Mouse (Mus musculus) limb, embryonic 13.5 days (tissue): ENCODE results near the gene Arhgef3. TPM values are rescaled to one million over a fixed set of nuclear protein-coding genes. Genes with fewer than 3 reads are reported as not detected.

ENCODE experiments used
- ATAC-seq: fragments of 200-750 bp; cut with Nextera tagmentation; 2 replicates; pipeline ENCODE4 v1.8.0; 2017; ENCODE audit warnings: low read depth, moderate number of reproducible peaks, moderate TSS enrichment; ENCODE audit not compliant: low FRiP score
- H3K27ac ChIP-seq: fragments of 300-500 bp; sonication (generic); 2 replicates; pipeline ENCODE4 v1.5.1; 2015; ENCODE audit warnings: inconsistent platforms, mild to moderate bottlenecking, moderate library complexity
- H3K27me3 ChIP-seq: fragments of 300-500 bp; sonication (generic); 2 replicates; pipeline ENCODE4 v1.6.1; 2015; ENCODE audit warnings: mild to moderate bottlenecking, inconsistent platforms
- H3K36me3 ChIP-seq: fragments of 300-500 bp; sonication (generic); 2 replicates; pipeline ENCODE4 v1.6.1; 2015; ENCODE audit warnings: inconsistent platforms, mild to moderate bottlenecking, moderate library complexity
- H3K4me1 ChIP-seq: fragments of 300-500 bp; sonication (generic); 2 replicates; pipeline ENCODE4 v1.6.1; 2015; ENCODE audit warnings: inconsistent platforms
- H3K4me2 ChIP-seq: fragments of 300-500 bp; sonication (generic); replicated peaks from 2 replicates; pipeline ENCODE4 v1.6.1; 2015; ENCODE audit warnings: inconsistent platforms, mild to moderate bottlenecking, moderate library complexity
- H3K4me3 ChIP-seq: fragments of 300-500 bp; sonication (generic); 2 replicates; pipeline ENCODE4 v1.5.1; 2015; ENCODE audit warnings: moderate library complexity, mild to moderate bottlenecking, inconsistent platforms
- H3K9ac ChIP-seq: fragments of 300-500 bp; sonication (generic); 2 replicates; pipeline ENCODE4 v1.6.1; 2015; ENCODE audit warnings: mild to moderate bottlenecking, inconsistent platforms
- H3K9me3 ChIP-seq: fragments of 300-500 bp; sonication (generic); 2 replicates; pipeline ENCODE4 v1.6.1; 2016; ENCODE audit warnings: inconsistent platforms
- WGBS: fragments of 180-500 bp; shearing (Covaris S2); methylation state at CpG from one replicate; pipeline ENCODE4 v1.1.7; 2015; 5-methylcytosine and 5-hydroxymethylcytosine counted together
- polyA plus RNA-seq: library from polyadenylated mRNA; unstranded; fragments of >200 nt; fragmentation: Nextera tagmentation; extraction: Ambion mirVana; gene quantifications from 2 replicates; pipeline ENCODE4 v1.2.1, GENCODE M21; 2015

Arhgef3 gene
- polyA plus RNA-seq, 1 experiment from 2014 or later, result 24.1 TPM

- Histone ChIP-seq H3K27ac (peak overlapping the region; percentile 84), H3K9me3 (no peaks in the 10 kb centered on the region), H3K27me3 (no peaks in the 10 kb centered on the region), H3K36me3 (no peaks in the 10 kb centered on the region), H3K4me1 (peaks cover 56% of the 10 kb centered on the region), H3K4me2 (peak overlapping the region; percentile 39), H3K4me3 (no peak overlapping the region), H3K9ac (no peak overlapping the region)
- WGBS, result 30% methylated on average over 5 of the region's 5 CpGs
- ATAC-seq, result peak; percentile 4; the same call in 1 of the 2 replicates
Observed at GRCm38 (mm10) chr14:27351051-27351475, 236.4 kb downstream of the Arhgef3 start.

DNA sequence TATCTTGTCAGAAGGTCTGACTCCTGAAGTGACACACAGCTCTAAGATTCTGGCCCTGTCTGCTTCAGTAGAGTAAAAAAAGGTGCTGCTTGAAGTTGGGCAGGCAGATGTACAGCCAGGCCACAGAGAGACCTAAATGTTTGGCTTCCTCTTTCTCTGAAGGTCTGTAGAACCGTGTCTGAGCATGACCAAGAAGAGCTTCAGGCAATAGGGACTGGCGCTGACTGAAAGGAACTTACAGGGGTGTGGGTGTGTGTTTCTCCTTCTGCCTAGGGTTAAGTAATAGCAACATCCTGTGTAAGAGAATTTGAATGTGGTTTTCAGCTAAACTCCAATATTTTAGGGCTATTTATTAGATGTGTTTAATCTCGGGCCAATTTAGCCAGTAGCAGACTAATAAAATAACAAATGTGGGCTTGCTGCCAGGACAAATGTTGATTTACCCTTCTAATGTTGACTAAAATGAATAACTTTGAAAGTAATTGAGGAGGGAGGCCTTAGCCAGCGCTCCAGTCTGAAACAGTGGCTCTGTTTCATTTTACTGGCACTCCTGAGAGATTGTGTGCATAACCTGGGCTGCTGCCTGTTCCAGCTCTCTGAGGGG is 236.9 kb downstream of the Arhgef3 start:
- peak overlapping the region; percentile 41 for H3K4me2 ChIP-seq
- H3K27me3 ChIP-seq, result no peaks in the 10 kb centered on the region
- H3K9me3 ChIP-seq, result no peaks in the 10 kb centered on the region
- H3K9ac ChIP-seq, result no peak overlapping the region
- H3K36me3 ChIP-seq, result no peaks in the 10 kb centered on the region
- WGBS, result 10% methylated on average over 4 of the region's 4 CpGs
- peak overlapping the region; percentile 84 for H3K27ac ChIP-seq
- H3K4me3 ChIP-seq, result no peak overlapping the region
- H3K4me1 ChIP-seq, result peaks cover 61% of the 10 kb centered on the region
- ATAC-seq, result peak; percentile 90

DNA sequence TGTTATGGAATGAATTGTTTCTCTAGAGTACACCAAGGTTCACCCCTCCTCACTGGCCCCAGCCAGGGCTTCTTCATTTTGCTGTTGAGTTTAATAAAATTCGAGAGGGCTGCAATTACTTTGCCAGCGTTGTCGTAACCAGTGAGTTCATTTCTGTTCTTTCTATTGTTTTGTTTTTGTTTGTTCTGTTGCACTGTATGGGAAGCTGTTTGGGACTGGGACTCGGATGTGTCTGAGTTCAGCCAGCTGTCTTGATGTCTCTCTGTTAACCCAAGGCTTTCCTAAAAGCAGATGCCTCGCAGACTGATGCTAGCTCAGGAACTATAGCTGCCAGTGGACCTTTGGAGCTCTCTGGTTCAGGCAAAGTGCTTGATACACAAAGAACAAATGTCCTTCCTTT is 237.8 kb downstream of the Arhgef3 start:
- Histone ChIP-seq H3K36me3 (no peaks in the 10 kb centered on the region), H3K4me3 (no peak overlapping the region), H3K4me1 (peaks cover 61% of the 10 kb centered on the region), H3K4me2 (peak overlapping the region; percentile 41), H3K27ac (peak overlapping the region; percentile 85), H3K27me3 (no peaks in the 10 kb centered on the region), H3K9me3 (no peaks in the 10 kb centered on the region), H3K9ac (no peak overlapping the region)
- ATAC-seq, result no peak
- WGBS, result 39% methylated on average over 5 of the region's 5 CpGs

DNA sequence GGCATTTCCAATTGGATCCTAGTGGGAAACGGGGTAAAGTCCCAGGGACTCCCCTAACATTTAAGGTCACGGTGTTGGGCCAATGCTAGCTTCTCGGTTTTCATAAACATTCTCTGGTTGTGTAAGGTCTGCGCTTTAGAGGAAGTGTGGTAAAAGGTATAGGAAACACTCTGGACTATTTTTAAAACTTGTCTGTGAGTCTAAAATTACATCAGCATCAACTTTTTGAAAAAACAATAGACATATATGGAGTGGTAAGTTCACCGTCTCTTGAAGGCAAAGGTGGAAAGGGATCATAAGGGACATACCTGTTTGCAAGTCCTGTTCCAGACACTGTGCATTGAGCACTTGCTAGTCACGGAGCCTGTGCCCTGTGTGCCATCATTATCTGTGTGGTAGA is 240.5 kb downstream of the Arhgef3 start:
- WGBS, result 79% methylated on average over 6 of the region's 6 CpGs
- Histone ChIP-seq H3K9ac (no peak overlapping the region), H3K9me3 (no peaks in the 10 kb centered on the region), H3K4me2 (no peak overlapping the region), H3K36me3 (no peaks in the 10 kb centered on the region), H3K27ac (no peak overlapping the region), H3K27me3 (no peaks in the 10 kb centered on the region), H3K4me3 (no peak overlapping the region), H3K4me1 (peaks cover 65% of the 10 kb centered on the region)
- no peak for ATAC-seq

DNA sequence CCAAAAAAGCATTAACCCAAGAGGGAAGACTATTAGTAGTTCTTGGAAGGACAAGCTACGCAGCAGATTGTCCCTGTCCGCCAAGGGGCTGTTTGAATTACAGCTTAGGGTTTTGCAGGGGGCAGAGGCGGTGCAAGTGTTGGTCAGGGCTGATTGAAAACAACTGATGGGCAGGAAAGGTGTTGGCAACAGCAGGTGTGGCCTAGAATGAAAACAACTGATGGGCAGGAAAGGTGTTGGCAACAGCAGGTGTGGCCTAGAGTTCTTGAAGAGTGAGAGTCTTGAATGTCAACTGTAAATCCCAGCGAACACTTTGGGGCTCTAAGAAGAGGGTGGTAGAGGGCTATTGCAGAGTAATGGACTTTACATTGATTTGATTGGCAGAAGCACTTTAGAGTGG is 241.2 kb downstream of the Arhgef3 start:
- Histone ChIP-seq H3K27ac (no peak overlapping the region), H3K9me3 (no peaks in the 10 kb centered on the region), H3K27me3 (0 out of 2 replicates have a peak, but pooled peaks cover 1% of the 10 kb centered on the region), H3K9ac (no peak overlapping the region), H3K4me2 (no peak overlapping the region), H3K36me3 (no peaks in the 10 kb centered on the region), H3K4me1 (peaks cover 65% of the 10 kb centered on the region), H3K4me3 (no peak overlapping the region)
- 70% methylated on average over 4 of the region's 4 CpGs for WGBS
- ATAC-seq, result no peak

DNA sequence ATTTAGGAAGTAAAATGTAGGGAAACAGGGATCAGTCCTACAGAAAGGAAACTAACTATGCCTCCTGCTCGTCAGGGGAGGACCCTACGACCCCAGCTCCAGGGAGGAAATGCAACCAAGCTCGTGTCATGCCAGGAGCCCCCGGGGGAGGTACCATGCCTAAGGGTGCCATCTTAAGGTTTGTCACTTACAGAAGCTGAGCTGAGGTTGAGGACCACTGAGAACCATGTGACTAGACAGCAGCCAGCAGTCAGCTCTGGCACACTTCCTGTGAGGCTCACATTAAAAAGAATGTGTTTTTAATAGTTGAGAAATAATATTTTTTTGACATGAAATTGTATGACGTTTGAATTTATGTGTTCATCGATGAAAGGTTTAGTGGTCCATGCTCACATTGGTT is 242.4 kb downstream of the Arhgef3 start:
- Histone ChIP-seq H3K27ac (no peak overlapping the region), H3K4me3 (no peak overlapping the region), H3K4me2 (no peak overlapping the region), H3K9me3 (no peaks in the 10 kb centered on the region), H3K9ac (no peak overlapping the region), H3K27me3 (0 out of 2 replicates have a peak, but pooled peaks cover 2% of the 10 kb centered on the region), H3K36me3 (no peaks in the 10 kb centered on the region), H3K4me1 (peaks cover 69% of the 10 kb centered on the region)
- no peak for ATAC-seq
- WGBS, result 65% methylated on average over 6 of the region's 6 CpGs

DNA sequence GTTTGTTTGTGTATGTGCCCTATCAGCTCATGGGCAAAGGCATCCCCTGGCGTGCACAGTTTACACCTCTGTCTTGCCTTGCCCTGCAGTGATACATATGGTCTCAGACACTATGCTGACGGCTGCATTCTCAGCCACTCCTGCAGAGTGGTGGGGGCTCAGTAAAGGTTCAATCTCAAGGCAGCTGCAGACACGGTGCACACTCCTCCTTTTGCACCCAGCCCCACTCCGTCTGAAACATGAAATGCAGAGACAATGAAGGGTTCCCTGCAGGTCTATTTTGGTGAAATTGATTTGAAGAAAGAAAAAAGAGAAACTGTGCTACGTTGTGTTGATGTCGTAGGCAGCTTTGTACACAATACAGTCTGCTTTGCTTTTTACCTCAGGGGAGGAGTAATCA is 243.5 kb downstream of the Arhgef3 start:
- H3K9me3 ChIP-seq, result no peaks in the 10 kb centered on the region
- H3K4me2 ChIP-seq, result no peak overlapping the region
- peaks cover 69% of the 10 kb centered on the region for H3K4me1 ChIP-seq
- no peak overlapping the region for H3K27ac ChIP-seq
- 0 out of 2 replicates have a peak, but pooled peaks cover 2% of the 10 kb centered on the region for H3K27me3 ChIP-seq
- no peak overlapping the region for H3K4me3 ChIP-seq
- no peak for ATAC-seq
- 46% methylated on average over 6 of the region's 6 CpGs for WGBS
- no peak overlapping the region for H3K9ac ChIP-seq
- H3K36me3 ChIP-seq, result peaks cover 4% of the 10 kb centered on the region; the same call in 1 of the 2 replicates

- WGBS, result 69% methylated on average over 7 of the region's 7 CpGs
- no peak overlapping the region for H3K9ac ChIP-seq
- no peak for ATAC-seq
- H3K36me3 ChIP-seq, result peaks cover 4% of the 10 kb centered on the region; the same call in 1 of the 2 replicates
- peaks cover 69% of the 10 kb centered on the region for H3K4me1 ChIP-seq
- no peak overlapping the region for H3K4me3 ChIP-seq
- H3K27me3 ChIP-seq, result 0 out of 2 replicates have a peak, but pooled peaks cover 2% of the 10 kb centered on the region
- H3K4me2 ChIP-seq, result no peak overlapping the region
- H3K9me3 ChIP-seq, result no peaks in the 10 kb centered on the region
- no peak overlapping the region for H3K27ac ChIP-seq
Observed at GRCm38 (mm10) chr14:27360849-27361248, 246.2 kb downstream of the Arhgef3 start.

GRCm38 (mm10) chr14:27361514-27361913 is 246.8 kb downstream of the Arhgef3 start:
- H3K27ac ChIP-seq, result no peak overlapping the region
- no peak overlapping the region for H3K4me2 ChIP-seq
- ATAC-seq, result no peak
- 0 out of 2 replicates have a peak, but pooled peaks cover 2% of the 10 kb centered on the region for H3K27me3 ChIP-seq
- WGBS, result 68% methylated on average over 4 of the region's 4 CpGs
- H3K4me1 ChIP-seq, result peaks cover 69% of the 10 kb centered on the region
- H3K9ac ChIP-seq, result no peak overlapping the region
- no peaks in the 10 kb centered on the region for H3K9me3 ChIP-seq
- no peak overlapping the region for H3K4me3 ChIP-seq
- H3K36me3 ChIP-seq, result peaks cover 4% of the 10 kb centered on the region; the same call in 1 of the 2 replicates

DNA sequence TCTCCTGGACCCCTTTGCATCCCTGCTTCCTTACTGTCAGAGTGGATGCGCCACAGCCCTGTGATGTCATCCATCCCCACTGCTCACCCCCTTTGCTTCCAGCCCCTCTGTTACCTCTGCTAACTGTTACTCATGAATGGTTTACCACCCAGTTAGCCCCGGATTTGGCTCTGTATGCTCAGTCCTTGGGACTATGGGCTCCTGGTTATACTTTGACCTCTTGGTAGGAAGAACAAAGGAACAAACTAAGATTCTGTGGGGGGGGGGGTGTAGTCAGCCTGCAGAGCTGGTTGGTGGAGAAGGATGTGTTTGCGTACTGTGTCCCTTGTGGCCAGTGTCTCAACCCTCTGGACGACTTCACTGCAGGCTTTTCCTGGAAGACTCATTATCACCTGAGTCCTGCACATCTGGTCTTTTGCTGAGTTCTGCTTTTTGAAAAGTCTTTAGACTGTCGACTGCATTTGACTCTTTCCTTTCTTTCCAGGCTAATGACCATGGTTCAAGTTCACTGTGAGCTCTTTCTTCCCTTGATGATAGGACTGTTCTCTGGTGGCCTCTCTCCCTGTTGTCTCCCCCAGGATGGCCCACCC is 250.1 kb downstream of the Arhgef3 start:
- Histone ChIP-seq H3K4me1 (peaks cover 85% of the 10 kb centered on the region), H3K36me3 (peaks cover 4% of the 10 kb centered on the region; the same call in 1 of the 2 replicates), H3K27me3 (0 out of 2 replicates have a peak, but pooled peaks cover 2% of the 10 kb centered on the region), H3K9me3 (no peaks in the 10 kb centered on the region), H3K9ac (no peak overlapping the region), H3K4me3 (no peak overlapping the region), H3K4me2 (no peak overlapping the region), H3K27ac (no peak overlapping the region; the same call in 1 of the 2 replicates)
- WGBS, result 50% methylated on average over 5 of the region's 5 CpGs
- peak; percentile 4; the same call in 1 of the 2 replicates for ATAC-seq

- H3K4me1 ChIP-seq, result peaks cover 79% of the 10 kb centered on the region
- peaks cover 4% of the 10 kb centered on the region; the same call in 1 of the 2 replicates for H3K36me3 ChIP-seq
- peak overlapping the region; percentile 41 for H3K4me2 ChIP-seq
- no peak overlapping the region for H3K4me3 ChIP-seq
- H3K27ac ChIP-seq, result peak overlapping the region; percentile 88
- 23% methylated on average over 10 of the region's 10 CpGs for WGBS
- no peaks in the 10 kb centered on the region for H3K27me3 ChIP-seq
- peak; percentile 86 for ATAC-seq
- H3K9ac ChIP-seq, result no peak overlapping the region
- no peaks in the 10 kb centered on the region for H3K9me3 ChIP-seq
Observed at GRCm38 (mm10) chr14:27367117-27367711, 252.5 kb downstream of the Arhgef3 start.

DNA sequence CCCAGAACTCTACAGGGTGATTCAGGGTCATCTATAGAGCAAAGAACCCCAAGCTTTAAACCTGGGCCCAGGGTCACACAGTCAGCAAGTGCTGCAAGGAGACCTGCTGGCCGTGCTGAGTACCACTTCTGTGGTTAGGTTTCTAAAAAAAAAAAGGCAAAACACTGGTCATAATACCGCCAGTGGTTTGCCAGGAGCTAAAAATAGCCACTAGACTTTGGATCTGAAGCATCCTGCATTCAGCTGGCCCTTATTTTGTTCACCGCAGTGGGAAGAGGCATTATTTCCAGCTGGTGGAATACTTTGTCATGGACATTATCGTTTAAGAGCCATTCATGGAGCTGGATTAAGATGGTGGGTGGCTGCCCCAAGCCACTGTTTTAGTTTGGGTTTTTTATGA is 253.9 kb downstream of the Arhgef3 start:
- Histone ChIP-seq H3K4me3 (no peak overlapping the region), H3K9ac (no peak overlapping the region), H3K27me3 (no peaks in the 10 kb centered on the region), H3K4me1 (peaks cover 69% of the 10 kb centered on the region), H3K4me2 (no peak overlapping the region), H3K27ac (0 out of 2 replicates have a peak overlapping the region, but pooled peaks have one; percentile 88), H3K36me3 (no peaks in the 10 kb centered on the region), H3K9me3 (no peaks in the 10 kb centered on the region)
- 44% methylated on average over 4 of the region's 4 CpGs for WGBS
- no peak for ATAC-seq
